Mouse (Mus musculus): ENCODE data around the gene Limch1.

Gene Limch1

GRCm38 (mm10) chr5:66745390-66745995 lies at the start of gene Limch1:
TSS of gene Limch1 (plus strand) at chr5:66745827.
- no peak for DNase-seq (ENCODE audit: low read depth, low spot score)

- DNase-seq (ENCODE audit: low read depth, low spot score) = peak; percentile 93
These were observed 48.5 kb upstream of the Limch1 start for GRCm38 (mm10) chr5:66697119-66697518.

GRCm38 (mm10) chr5:66699911-66700310 lies 45.7 kb upstream of the Limch1 start:
- DNase-seq (ENCODE audit: low read depth, low spot score) = no peak

GRCm38 (mm10) chr5:66701951-66702350 lies 43.7 kb upstream of the Limch1 start:
- no peak for DNase-seq (ENCODE audit: low read depth, low spot score)

GRCm38 (mm10) chr5:66703317-66704004 lies 42.2 kb upstream of the Limch1 start:
- no peak for DNase-seq (ENCODE audit: low read depth, low spot score)

GRCm38 (mm10) chr5:66707859-66708258 lies 37.8 kb upstream of the Limch1 start:
- no peak for DNase-seq (ENCODE audit: low read depth, low spot score)

- DNase-seq (ENCODE audit: low read depth, low spot score) = no peak
These were observed 35.1 kb upstream of the Limch1 start for GRCm38 (mm10) chr5:66710445-66711019.

- no peak for DNase-seq (ENCODE audit: low read depth, low spot score)
These were observed 32.8 kb upstream of the Limch1 start for GRCm38 (mm10) chr5:66712801-66713200.

GRCm38 (mm10) chr5:66715498-66715931 lies 30.1 kb upstream of the Limch1 start:
- peak; percentile 31 for DNase-seq (ENCODE audit: low read depth, low spot score)

- DNase-seq (ENCODE audit: low read depth, low spot score) = peak; percentile 60
These were observed 27.7 kb upstream of the Limch1 start for GRCm38 (mm10) chr5:66717931-66718330.

- no peak for DNase-seq (ENCODE audit: low read depth, low spot score)
These were observed 27.2 kb upstream of the Limch1 start for GRCm38 (mm10) chr5:66718413-66718812.

- DNase-seq (ENCODE audit: low read depth, low spot score) = no peak
These were observed 26.7 kb upstream of the Limch1 start for GRCm38 (mm10) chr5:66718880-66719279.

- DNase-seq (ENCODE audit: low read depth, low spot score) = no peak
These were observed 24.7 kb upstream of the Limch1 start for GRCm38 (mm10) chr5:66720921-66721320.

- no peak for DNase-seq (ENCODE audit: low read depth, low spot score)
These were observed 23.0 kb upstream of the Limch1 start for GRCm38 (mm10) chr5:66722586-66722985.

- DNase-seq (ENCODE audit: low read depth, low spot score) = no peak
These were observed 22.6 kb upstream of the Limch1 start for GRCm38 (mm10) chr5:66723037-66723436.

GRCm38 (mm10) chr5:66723626-66724025 lies 22.0 kb upstream of the Limch1 start:
- no peak for DNase-seq (ENCODE audit: low read depth, low spot score)

GRCm38 (mm10) chr5:66729306-66729705 lies 16.3 kb upstream of the Limch1 start:
- no peak for DNase-seq (ENCODE audit: low read depth, low spot score)

- no peak for DNase-seq (ENCODE audit: low read depth, low spot score)
These were observed 14.9 kb upstream of the Limch1 start for GRCm38 (mm10) chr5:66730621-66731301.

- DNase-seq (ENCODE audit: low read depth, low spot score) = no peak
These were observed 14.3 kb upstream of the Limch1 start for GRCm38 (mm10) chr5:66731302-66731697.

- no peak for DNase-seq (ENCODE audit: low read depth, low spot score)
These were observed 12.1 kb upstream of the Limch1 start for GRCm38 (mm10) chr5:66733556-66733955.

- no peak for DNase-seq (ENCODE audit: low read depth, low spot score)
These were observed 6.3 kb upstream of the Limch1 start for GRCm38 (mm10) chr5:66739376-66739775.

- no peak for DNase-seq (ENCODE audit: low read depth, low spot score)
These were observed 512 bp downstream of the Limch1 start for GRCm38 (mm10) chr5:66745996-66746681.
